Mouse (Mus musculus) G1E (cell line): ENCODE data around the gene Lat2. TPM values are rescaled to one million over a fixed set of nuclear protein-coding genes. Genes with fewer than 3 reads are reported as not detected.
A peak's percentile ranks its signal among the peaks of the same experiment; 100 is the strongest.

Experiments used
- ATAC-seq: 2 replicates; pipeline ENCODE4 v1.8.0; 2016; ENCODE audit warnings: mild to moderate bottlenecking; ENCODE audit not compliant: insufficient number of reproducible peaks, poor library complexity, low FRiP score, severe bottlenecking; ENCODE audit errors: extremely low read depth
- DNase-seq: peaks from one replicate; pipeline ENCODE4 v3.0.0; 2012; ENCODE audit warnings: low spot score
- H3K27me3 ChIP-seq: 2 replicates; pipeline ENCODE4 v1.6.1; 2012; ENCODE audit warnings: mild to moderate bottlenecking, low read length, inconsistent platforms; ENCODE audit not compliant: insufficient read depth
- H3K36me3 ChIP-seq: replicated peaks from 2 replicates; pipeline ENCODE3; 2012; ENCODE audit warnings: mild to moderate bottlenecking, inconsistent platforms
- H3K4me1 ChIP-seq: 2 replicates; pipeline ENCODE4 v1.6.1; 2012; ENCODE audit warnings: low read depth, low read length, inconsistent platforms, mixed read lengths; ENCODE audit not compliant: insufficient read depth
- H3K4me3 ChIP-seq: 2 replicates; pipeline ENCODE4 v1.5.1; 2012; ENCODE audit warnings: low read depth, mild to moderate bottlenecking, inconsistent platforms, low read length, moderate library complexity, mixed read lengths
- H3K9me3 ChIP-seq: replicated peaks from 2 replicates; pipeline ENCODE4 v1.6.1; 2012; ENCODE audit warnings: inconsistent platforms
- CTCF ChIP-seq: IDR thresholded peaks from 2 replicates; pipeline ENCODE4 v1.5.1; 2012; ENCODE audit warnings: low read depth, low read length, inconsistent platforms, mixed read lengths
- GATA1 ChIP-seq: IDR thresholded peaks from 2 replicates; pipeline ENCODE4 v1.6.1; 2012; ENCODE audit warnings: borderline replicate concordance, low read length, inconsistent platforms, mixed read lengths
- GATA2 ChIP-seq: IDR thresholded peaks from 2 replicates; pipeline ENCODE4 v1.6.1; 2012; ENCODE audit warnings: low read depth, low read length, inconsistent platforms, borderline replicate concordance
- POLR2AphosphoS5 ChIP-seq: IDR thresholded peaks from 2 replicates; pipeline ENCODE4 v1.6.1; 2012; ENCODE audit warnings: low read depth, low read length, inconsistent platforms; ENCODE audit not compliant: insufficient replicate concordance
- TAL1 ChIP-seq: conservative IDR thresholded peaks from 2 replicates; pipeline ENCODE4 v1.6.1; 2012; ENCODE audit warnings: low read depth, low read length, inconsistent platforms, mixed read lengths
- polyA plus RNA-seq: library from polyadenylated mRNA; stranded (reverse); fragments of >175 nt; gene quantifications from 2 replicates; pipeline ENCODE4 v1.2.3, GENCODE M21; 2012
- total RNA-seq, 2 experiments: library from RNA; stranded (forward) in 1 of 2; stranded (reverse) in 1 of 2; fragments of 200-1000 nt in 1 of 2; fragments of >200 nt in 1 of 2; fragmentation: Nextera tagmentation in 1 of 2; gene quantifications; 2 replicates each; pipeline ENCODE4 v1.2.3; 2014 to 2017

Gene Lat2
- total and polyA plus RNA-seq, 3 experiments = 0.28 to 12.8 TPM; not detected in 1

GRCm38 (mm10) chr5:134551233-134552109 lies 63.4 kb downstream of the Lat2 start:
- Histone ChIP-seq H3K4me1 (peaks cover 13% of the 10 kb centered on the region), H3K9me3 (no peaks in the 10 kb centered on the region), H3K36me3 (no peaks in the 10 kb centered on the region), H3K4me3 (peak overlapping the region; percentile 67), H3K27me3 (peaks cover 30% of the 10 kb centered on the region)
- DNase-seq (no peak), ATAC-seq (no peak)
- no peak for TF ChIP-seq TAL1
- no peak for TF ChIP-seq GATA1
- TF ChIP-seq CTCF = no peak

- ATAC-seq (no peak), DNase-seq (no peak)
- Histone ChIP-seq H3K36me3 (no peaks in the 10 kb centered on the region), H3K9me3 (no peaks in the 10 kb centered on the region), H3K27me3 (peaks cover 30% of the 10 kb centered on the region), H3K4me1 (peaks cover 13% of the 10 kb centered on the region), H3K4me3 (no peak overlapping the region)
- TF ChIP-seq GATA2 (no peak), CTCF (no peak), GATA1 (no peak), TAL1 (no peak), POLR2AphosphoS5 (no peak)
Measured at GRCm38 (mm10) chr5:134550836-134551232, 64.0 kb downstream of the Lat2 start.

Other genes starting within 250 kb of the Lat2 start
- not detected in 2 replicates for gene Gtf2ird1, start 158.3 kb downstream of the Lat2 start, total RNA-seq (2014; fragmentation: Nextera tagmentation)
- gene Gtf2ird1, start 158.3 kb downstream of the Lat2 start, total RNA-seq (2017) = 1.6 and 2.2 TPM in 2 replicates
- 1.5 TPM in 2 replicates for gene Gtf2ird1, start 158.3 kb downstream of the Lat2 start, polyA plus RNA-seq
- gene Clip2, start 62.6 kb downstream of the Lat2 start, total RNA-seq (2014; fragmentation: Nextera tagmentation) = 0.53 TPM in 1 of 2 replicates, not detected in the other
- 0.12 and 0.38 TPM in 2 replicates for gene Clip2, start 62.6 kb downstream of the Lat2 start, total RNA-seq (2017)
- 0.28 and 0.33 TPM in 2 replicates for gene Clip2, start 62.6 kb downstream of the Lat2 start, polyA plus RNA-seq
- not detected in 2 replicates for gene Syna, start 54.9 kb downstream of the Lat2 start, total RNA-seq (2014; fragmentation: Nextera tagmentation)
- gene Syna, start 54.9 kb downstream of the Lat2 start, total RNA-seq (2017) = 0.11 TPM in 1 of 2 replicates, not detected in the other
- gene Syna, start 54.9 kb downstream of the Lat2 start, polyA plus RNA-seq = not detected in 2 replicates
- gene Rfc2, start 33.7 kb downstream of the Lat2 start, total RNA-seq (2014; fragmentation: Nextera tagmentation) = 230 and 241 TPM in 2 replicates
- gene Rfc2, start 33.7 kb downstream of the Lat2 start, total RNA-seq (2017) = 259 and 301 TPM in 2 replicates
- gene Rfc2, start 33.7 kb downstream of the Lat2 start, polyA plus RNA-seq = 72.9 and 85.2 TPM in 2 replicates
- gene Eif4h, start 24.5 kb upstream of the Lat2 start, total RNA-seq (2014; fragmentation: Nextera tagmentation) = 326 and 375 TPM in 2 replicates
- 258 and 290 TPM in 2 replicates for gene Eif4h, start 24.5 kb upstream of the Lat2 start, total RNA-seq (2017)
- 367 TPM in 2 replicates for gene Eif4h, start 24.5 kb upstream of the Lat2 start, polyA plus RNA-seq
- 1.3 and 1.4 TPM in 2 replicates for gene Limk1, start 73.6 kb upstream of the Lat2 start, total RNA-seq (2014; fragmentation: Nextera tagmentation)
- gene Limk1, start 73.6 kb upstream of the Lat2 start, total RNA-seq (2017) = 1.3 and 1.5 TPM in 2 replicates
- 1.5 and 1.7 TPM in 2 replicates for gene Limk1, start 73.6 kb upstream of the Lat2 start, polyA plus RNA-seq
- not detected in 2 replicates for gene Eln, start 132.3 kb upstream of the Lat2 start, total RNA-seq (2014; fragmentation: Nextera tagmentation)
- gene Eln, start 132.3 kb upstream of the Lat2 start, total RNA-seq (2017) = 0.06 and 0.22 TPM in 2 replicates
- not detected in 2 replicates for gene Eln, start 132.3 kb upstream of the Lat2 start, polyA plus RNA-seq